Mouse (Mus musculus): ENCODE results near the gene Rab43. TPM values are rescaled to one million over a fixed set of nuclear protein-coding genes. Genes with fewer than 3 reads are reported as not detected.

Gene Rab43
- polyA plus RNA-seq, 1 experiment from 2014 or later = 25.5 TPM

DNA sequence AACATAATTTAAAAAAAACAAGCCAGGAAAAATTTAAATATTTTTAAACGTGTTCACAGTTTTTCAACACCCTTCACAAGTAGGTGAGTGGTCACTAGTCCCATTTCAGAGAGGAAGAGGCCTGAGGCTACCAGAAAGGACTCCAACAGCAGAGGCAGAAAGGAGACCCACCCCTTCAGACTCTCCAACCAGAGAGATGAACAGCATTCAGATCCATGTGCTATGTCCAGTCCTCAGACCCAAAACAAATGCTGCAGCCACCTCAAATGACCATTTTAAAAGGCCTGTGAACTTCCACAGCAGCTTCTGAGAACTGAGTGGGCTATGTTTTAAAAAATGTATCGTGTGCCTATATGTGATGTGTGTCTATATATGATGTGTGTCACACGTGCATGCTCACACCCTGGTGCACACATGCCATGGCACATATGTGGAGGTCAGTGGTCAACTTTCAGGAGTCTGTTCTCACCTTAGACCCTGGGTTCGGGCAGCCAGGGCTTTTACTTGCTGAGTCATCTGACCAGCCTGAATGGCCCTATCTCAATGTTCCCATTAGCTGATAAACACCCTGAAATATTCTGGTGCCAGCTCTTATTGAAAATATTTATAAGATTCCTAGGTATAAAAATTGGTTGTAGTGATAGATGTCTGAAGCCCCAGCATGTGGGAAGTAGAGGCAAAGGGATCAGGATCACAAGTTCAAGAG, 4.1 kb downstream of the Rab43 start:
- Histone ChIP-seq H3K4me3 (ENCODE audit: low read depth, low read length) (no peak overlapping the region), H3K36me3 (ENCODE audit: control insufficient read depth, insufficient read depth) (no peaks in the 10 kb centered on the region), H3K27me3 (replicated peaks; ENCODE audit: control insufficient read depth, insufficient read depth, low read length) (no peaks in the 10 kb centered on the region), H3K4me1 (replicated peaks; ENCODE audit: control insufficient read depth, insufficient read depth, low read length) (0 out of 2 replicates have a peak, but pooled peaks cover 8% of the 10 kb centered on the region), H3K27ac (ENCODE audit: low read depth, low read length) (no peak overlapping the region), H3K9me3 (ENCODE audit: control insufficient read depth) (no peaks in the 10 kb centered on the region), H3K9ac (ENCODE audit: low read depth, low read length) (no peak overlapping the region), H3K4me2 (replicated peaks; ENCODE audit: low read depth) (0 out of 2 replicates have a peak overlapping the region, but pooled peaks have one; percentile 30)
- ATAC-seq = no peak
- WGBS = 79% methylated on average over 4 of the region's 4 CpGs
- TF ChIP-seq CTCF (IDR thresholded peaks at IDR 0.05; ENCODE audit: low read depth) = no peak

DNA sequence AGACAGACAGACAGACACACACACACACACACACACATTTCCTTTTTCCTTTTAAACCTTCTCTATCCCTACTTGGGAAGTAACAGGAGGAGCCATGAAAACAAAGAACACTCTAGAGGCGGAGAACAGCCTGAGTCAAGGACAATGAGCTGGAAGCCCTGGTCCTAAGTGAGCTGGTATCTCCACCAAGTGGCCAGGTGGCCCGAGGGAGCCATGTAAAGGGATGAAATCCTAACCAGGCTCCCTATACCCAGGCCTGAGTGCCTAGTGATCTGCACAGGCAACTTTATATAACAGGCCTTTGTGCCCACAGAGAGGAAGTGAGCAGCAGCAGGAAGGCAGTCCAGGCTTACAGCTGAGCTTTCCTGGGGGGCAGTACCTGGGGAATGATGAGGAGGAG, 5.1 kb downstream of the Rab43 start:
- Histone ChIP-seq H3K36me3 (ENCODE audit: control insufficient read depth, insufficient read depth) (no peaks in the 10 kb centered on the region; the same call in 1 of the 2 replicates), H3K4me2 (replicated peaks; ENCODE audit: low read depth) (no peak overlapping the region), H3K4me3 (ENCODE audit: low read depth, low read length) (no peak overlapping the region), H3K4me1 (replicated peaks; ENCODE audit: control insufficient read depth, insufficient read depth, low read length) (0 out of 2 replicates have a peak, but pooled peaks cover 8% of the 10 kb centered on the region), H3K9me3 (ENCODE audit: control insufficient read depth) (no peaks in the 10 kb centered on the region), H3K27ac (ENCODE audit: low read depth, low read length) (no peak overlapping the region), H3K27me3 (replicated peaks; ENCODE audit: control insufficient read depth, insufficient read depth, low read length) (no peaks in the 10 kb centered on the region), H3K9ac (ENCODE audit: low read depth, low read length) (no peak overlapping the region)
- no peak for ATAC-seq
- WGBS = 45% methylated on average over 2 of the region's 2 CpGs
- peak; percentile 44 for TF ChIP-seq CTCF (IDR thresholded peaks at IDR 0.05; ENCODE audit: low read depth)

DNA sequence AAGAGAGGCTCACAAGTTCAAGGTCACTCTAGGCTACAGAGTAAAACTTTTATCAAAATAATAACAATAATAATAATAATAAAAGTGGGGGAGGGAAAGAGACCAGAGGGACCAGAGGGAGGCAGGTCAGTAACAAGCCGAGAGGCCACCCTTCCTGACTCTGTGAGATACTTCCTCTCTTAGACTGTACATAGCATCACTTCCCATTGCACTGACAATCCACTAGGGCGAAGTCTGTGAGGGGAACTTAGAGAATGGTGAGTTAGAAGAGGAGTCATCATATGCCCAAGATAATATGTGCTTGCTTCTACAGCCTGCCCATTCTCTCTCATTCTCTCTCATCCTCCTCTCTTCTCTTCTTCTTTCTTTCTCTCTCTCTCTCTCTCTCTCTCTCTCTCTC, 5.9 kb downstream of the Rab43 start:
- H3K27me3 ChIP-seq (replicated peaks; ENCODE audit: control insufficient read depth, insufficient read depth, low read length) = no peaks in the 10 kb centered on the region
- peaks cover 6% of the 10 kb centered on the region; the same call in 1 of the 2 replicates for H3K36me3 ChIP-seq (ENCODE audit: control insufficient read depth, insufficient read depth)
- no peak for ATAC-seq
- H3K4me3 ChIP-seq (ENCODE audit: low read depth, low read length) = no peak overlapping the region
- H3K27ac ChIP-seq (ENCODE audit: low read depth, low read length) = no peak overlapping the region
- H3K4me1 ChIP-seq (replicated peaks; ENCODE audit: control insufficient read depth, insufficient read depth, low read length) = 0 out of 2 replicates have a peak, but pooled peaks cover 8% of the 10 kb centered on the region
- 60% methylated on average over 2 of the region's 2 CpGs for WGBS
- peak; percentile 36; the same call in 1 of the 2 replicates for TF ChIP-seq CTCF (IDR thresholded peaks at IDR 0.05; ENCODE audit: low read depth)
- H3K9me3 ChIP-seq (ENCODE audit: control insufficient read depth) = no peaks in the 10 kb centered on the region
- no peak overlapping the region for H3K4me2 ChIP-seq (replicated peaks; ENCODE audit: low read depth)
- no peak overlapping the region for H3K9ac ChIP-seq (ENCODE audit: low read depth, low read length)

DNA sequence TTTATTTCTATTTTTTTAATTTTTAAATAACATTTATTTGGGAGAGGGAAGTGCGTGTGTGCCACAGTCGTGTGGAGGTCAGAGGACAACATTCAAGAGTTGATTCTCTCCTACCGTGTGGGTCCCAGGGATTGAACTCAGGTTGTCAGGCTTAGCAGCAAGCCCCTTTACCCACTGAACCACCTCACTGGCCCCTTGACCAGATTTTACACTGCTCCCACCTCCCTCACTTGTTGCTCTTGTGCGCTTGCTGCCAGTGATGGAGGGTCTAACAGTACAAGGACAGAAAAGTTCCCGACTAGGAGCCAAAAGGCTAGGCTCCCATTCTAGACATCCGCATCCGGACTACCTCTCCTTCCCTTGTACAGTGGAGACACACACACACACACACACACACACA, 6.5 kb downstream of the Rab43 start:
- H3K27me3 ChIP-seq (replicated peaks; ENCODE audit: control insufficient read depth, insufficient read depth, low read length) = no peaks in the 10 kb centered on the region
- H3K36me3 ChIP-seq (ENCODE audit: control insufficient read depth, insufficient read depth) = peaks cover 8% of the 10 kb centered on the region; the same call in 1 of the 2 replicates
- ATAC-seq = no peak
- no peaks in the 10 kb centered on the region for H3K9me3 ChIP-seq (ENCODE audit: control insufficient read depth)
- H3K27ac ChIP-seq (ENCODE audit: low read depth, low read length) = no peak overlapping the region
- no peak overlapping the region for H3K4me3 ChIP-seq (ENCODE audit: low read depth, low read length)
- 0 out of 2 replicates have a peak, but pooled peaks cover 8% of the 10 kb centered on the region for H3K4me1 ChIP-seq (replicated peaks; ENCODE audit: control insufficient read depth, insufficient read depth, low read length)
- H3K4me2 ChIP-seq (replicated peaks; ENCODE audit: low read depth) = no peak overlapping the region
- no peak for TF ChIP-seq CTCF (IDR thresholded peaks at IDR 0.05; ENCODE audit: low read depth)
- H3K9ac ChIP-seq (ENCODE audit: low read depth, low read length) = no peak overlapping the region
- 89% methylated on average over 7 of the region's 7 CpGs for WGBS

DNA sequence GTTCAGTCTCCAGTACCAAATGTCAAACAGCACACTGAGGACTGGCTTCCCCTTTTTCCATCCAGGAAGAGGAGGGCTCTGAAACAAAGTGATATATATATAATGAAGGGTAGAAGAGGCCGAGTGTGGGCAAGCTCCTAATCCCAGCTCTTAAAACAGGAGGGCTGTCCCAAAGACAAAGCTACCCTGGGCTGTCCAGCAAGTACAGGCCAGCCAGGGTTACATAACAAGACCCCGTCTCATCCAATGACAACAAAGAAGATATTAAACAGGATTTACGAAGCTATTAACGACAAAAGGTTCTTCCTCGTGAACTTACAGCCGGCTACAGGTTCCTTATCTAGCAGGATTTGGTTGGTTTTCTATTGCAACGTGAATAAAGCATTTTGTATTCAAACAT, 7.1 kb downstream of the Rab43 start:
- 68% methylated on average over 7 of the region's 7 CpGs for WGBS
- peaks cover 8% of the 10 kb centered on the region; the same call in 1 of the 2 replicates for H3K36me3 ChIP-seq (ENCODE audit: control insufficient read depth, insufficient read depth)

DNA sequence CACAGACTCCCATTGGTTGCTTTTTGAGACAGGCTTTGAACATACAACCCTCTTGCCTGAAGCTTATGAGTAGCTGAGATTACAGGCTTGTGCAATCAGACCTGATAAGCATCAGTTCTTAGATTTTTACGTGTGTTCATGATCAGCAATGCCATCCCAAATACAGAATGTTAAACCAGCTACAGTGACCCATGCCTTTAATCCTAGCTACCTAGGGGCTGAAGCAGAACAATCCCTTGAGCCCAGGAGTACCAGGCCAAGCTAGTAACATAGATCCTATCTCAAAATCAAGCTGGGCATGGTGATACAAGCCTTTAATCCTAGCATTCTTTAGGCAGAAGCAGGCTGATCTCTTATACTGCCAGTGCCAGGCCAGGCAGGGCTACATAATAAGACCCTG, 7.9 kb downstream of the Rab43 start:
- WGBS = 38% methylated on average over 1 of the region's 1 CpGs
- TF ChIP-seq CTCF (IDR thresholded peaks at IDR 0.05; ENCODE audit: low read depth) = no peak
- Histone ChIP-seq H3K4me3 (ENCODE audit: low read depth, low read length) (no peak overlapping the region), H3K4me1 (replicated peaks; ENCODE audit: control insufficient read depth, insufficient read depth, low read length) (no peaks in the 10 kb centered on the region), H3K36me3 (ENCODE audit: control insufficient read depth, insufficient read depth) (peaks cover 8% of the 10 kb centered on the region; the same call in 1 of the 2 replicates), H3K27me3 (replicated peaks; ENCODE audit: control insufficient read depth, insufficient read depth, low read length) (no peaks in the 10 kb centered on the region), H3K9ac (ENCODE audit: low read depth, low read length) (no peak overlapping the region), H3K27ac (ENCODE audit: low read depth, low read length) (no peak overlapping the region), H3K4me2 (replicated peaks; ENCODE audit: low read depth) (no peak overlapping the region), H3K9me3 (ENCODE audit: control insufficient read depth) (no peaks in the 10 kb centered on the region)
- no peak for ATAC-seq

More for the DNA sequence above, 7.1 kb downstream of the Rab43 start:
- no peak overlapping the region for H3K27ac ChIP-seq (ENCODE audit: low read depth, low read length)
- ATAC-seq = no peak
- 0 out of 2 replicates have a peak, but pooled peaks cover 6% of the 10 kb centered on the region for H3K4me1 ChIP-seq (replicated peaks; ENCODE audit: control insufficient read depth, insufficient read depth, low read length)
- no peak overlapping the region for H3K4me2 ChIP-seq (replicated peaks; ENCODE audit: low read depth)
- no peaks in the 10 kb centered on the region for H3K27me3 ChIP-seq (replicated peaks; ENCODE audit: control insufficient read depth, insufficient read depth, low read length)
- no peak overlapping the region for H3K4me3 ChIP-seq (ENCODE audit: low read depth, low read length)
- no peak for TF ChIP-seq CTCF (IDR thresholded peaks at IDR 0.05; ENCODE audit: low read depth)
- H3K9ac ChIP-seq (ENCODE audit: low read depth, low read length) = no peak overlapping the region
- no peaks in the 10 kb centered on the region for H3K9me3 ChIP-seq (ENCODE audit: control insufficient read depth)

Data from intestine, postnatal 0 days (tissue).